Mouse (Mus musculus): ENCODE data around the gene Ano1.

Ano1 gene

GRCm38 (mm10) chr7:144581559-144582283 lies 170.1 kb downstream of the Ano1 start:
- DNase-seq, result peak; percentile 41

GRCm38 (mm10) chr7:144577876-144578275 lies 173.9 kb downstream of the Ano1 start:
- DNase-seq, result no peak

- DNase-seq, result no peak
Observed at GRCm38 (mm10) chr7:144572234-144572633, 179.5 kb downstream of the Ano1 start.

- no peak for DNase-seq
Observed at GRCm38 (mm10) chr7:144571598-144571997, 180.2 kb downstream of the Ano1 start.

- no peak for DNase-seq
Observed at GRCm38 (mm10) chr7:144569428-144569827, 182.3 kb downstream of the Ano1 start.

- no peak for DNase-seq
Observed at GRCm38 (mm10) chr7:144568091-144568490, 183.7 kb downstream of the Ano1 start.

- DNase-seq, result no peak
Observed at GRCm38 (mm10) chr7:144566921-144567682, 184.7 kb downstream of the Ano1 start.

GRCm38 (mm10) chr7:144563456-144564155 lies 188.2 kb downstream of the Ano1 start:
- no peak for DNase-seq

GRCm38 (mm10) chr7:144562016-144562415 lies 189.8 kb downstream of the Ano1 start:
- DNase-seq, result no peak

- DNase-seq, result no peak
Observed at GRCm38 (mm10) chr7:144560594-144560993, 191.2 kb downstream of the Ano1 start.

- no peak for DNase-seq
Observed at GRCm38 (mm10) chr7:144558552-144558951, 193.2 kb downstream of the Ano1 start.

- no peak for DNase-seq
Observed at GRCm38 (mm10) chr7:144554123-144554472, 197.7 kb downstream of the Ano1 start.

GRCm38 (mm10) chr7:144553237-144554122 lies 198.3 kb downstream of the Ano1 start, which contains the start of gene Ppfia1:
Gene Ppfia1, minus strand, starts transcription at chr7:144553729.
- DNase-seq, result peak; percentile 99

- DNase-seq, result no peak
Observed at GRCm38 (mm10) chr7:144552274-144552673, 199.5 kb downstream of the Ano1 start.

GRCm38 (mm10) chr7:144550811-144551210 lies 201.0 kb downstream of the Ano1 start:
- no peak for DNase-seq

- peak; percentile 82 for DNase-seq
Observed at GRCm38 (mm10) chr7:144549904-144550566, 201.7 kb downstream of the Ano1 start.

- DNase-seq, result no peak
Observed at GRCm38 (mm10) chr7:144545231-144545630, 206.5 kb downstream of the Ano1 start.

GRCm38 (mm10) chr7:144541351-144541750 lies 210.4 kb downstream of the Ano1 start:
- no peak for DNase-seq

GRCm38 (mm10) chr7:144539146-144539545 lies 212.6 kb downstream of the Ano1 start:
- no peak for DNase-seq
